Mouse (Mus musculus): Measurements from ENCODE around the gene Chchd2.
"Not testable (repeated sequence)": the region's sequence is repeated elsewhere in the genome, so short reads cannot be mapped to it uniquely, and the experiment has no call there.

DNA sequence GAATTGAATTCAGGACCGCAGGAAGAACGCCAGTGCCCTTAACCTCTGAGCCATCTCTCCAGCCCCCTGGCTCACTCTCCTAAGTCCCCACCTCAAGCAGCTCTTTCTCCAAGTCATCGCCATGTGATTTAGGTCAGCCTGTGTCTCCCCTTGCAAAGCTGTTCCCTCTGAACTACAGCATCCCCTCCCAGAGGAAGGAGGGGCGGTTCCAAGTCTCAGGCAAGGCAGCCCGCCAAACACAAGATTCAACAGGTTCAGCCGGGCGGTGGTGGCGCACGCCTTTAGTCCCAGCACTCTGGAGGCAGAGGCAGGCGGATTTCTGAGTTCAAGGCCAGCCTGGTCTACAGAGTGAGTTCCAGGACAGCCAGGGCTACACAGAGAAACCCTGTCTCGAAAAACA is 28.2 kb upstream of the Chchd2 start:
- TF ChIP-seq GATA1 (IDR thresholded peaks at IDR 0.05; ENCODE audit: borderline replicate concordance, low read length); FLI1 (IDR thresholded peaks at IDR 0.05; ENCODE audit: low read length): not testable (repeated sequence)

Data from megakaryocyte, embryonic 14.5 days (primary cell).